In the genomic region with DNA sequence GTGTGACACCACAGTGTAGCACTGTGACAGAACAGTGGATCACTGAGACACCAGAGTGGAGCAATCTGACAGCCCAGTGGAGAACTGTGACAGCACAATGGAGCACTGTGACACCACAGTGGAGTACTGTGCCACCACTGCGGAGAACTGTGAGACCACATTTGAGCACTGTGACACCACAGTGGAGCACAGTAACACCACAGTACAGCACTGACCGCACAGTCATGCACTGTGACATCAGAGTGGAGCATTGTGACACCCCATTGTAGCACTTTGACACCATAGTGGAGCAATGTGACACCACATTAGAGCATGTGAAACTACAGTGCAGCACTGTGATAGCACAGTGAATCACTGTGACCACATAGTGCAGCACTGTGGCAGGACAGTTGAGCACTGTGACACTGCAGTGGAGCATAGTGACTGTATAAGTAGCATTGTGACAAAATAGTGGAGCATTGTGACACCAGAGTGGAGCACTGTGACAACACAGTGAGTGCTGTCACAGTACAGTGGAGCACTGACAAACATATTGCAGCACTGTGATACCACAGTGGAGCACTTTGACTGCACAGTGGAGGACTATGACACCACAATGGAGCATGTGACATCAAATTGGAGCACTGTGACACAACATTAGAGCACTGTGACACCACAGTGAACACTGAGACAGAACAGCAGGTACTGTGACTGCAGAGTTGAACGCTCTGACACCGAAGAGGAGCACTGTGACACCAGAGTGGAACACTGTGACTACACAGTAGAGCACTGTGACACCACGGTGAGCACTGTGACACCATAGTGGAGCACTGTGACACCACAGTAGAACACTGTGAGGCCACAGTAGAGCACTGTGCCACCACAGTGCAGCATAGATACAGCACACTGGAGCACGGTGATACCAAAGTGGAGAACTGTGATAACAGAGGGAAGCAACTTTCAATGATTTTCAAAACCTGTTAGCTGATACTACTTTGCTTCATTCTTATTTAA, we compare ENCODE assay signal across 8 mouse cellular contexts.
A peak's percentile ranks its signal among the peaks of the same experiment; 100 is the strongest.
DNase-seq lines count a peak whose midpoint lies in the region; ATAC-seq lines count a peak whose summit lies in the region.

No protein-coding gene starts in this region.

- H3K9me3 ChIP-seq in forebrain, embryonic 13.5 days (replicated peaks): peaks cover 87% of the 10 kb centered on the region
- peaks cover 65% of the 10 kb centered on the region for H3K9me3 ChIP-seq in forebrain, embryonic 16.5 days (ENCODE audit: control insufficient read depth, low read length)
- H3K9me3 ChIP-seq in embryonic facial prominence, embryonic 14.5 days (ENCODE audit: control insufficient read depth, low read length): peaks cover 82% of the 10 kb centered on the region
- H3K9me3 ChIP-seq in liver, embryonic 15.5 days (replicated peaks): peaks cover 39% of the 10 kb centered on the region

- no peak overlapping the region for H3K4me3 ChIP-seq in forebrain, embryonic 13.5 days
- no peak overlapping the region for H3K4me3 ChIP-seq in forebrain, embryonic 16.5 days (replicated peaks; ENCODE audit: low read length)
- no peak overlapping the region for H3K4me3 ChIP-seq in embryonic facial prominence, embryonic 14.5 days (ENCODE audit: low read depth, low read length)
- H3K4me3 ChIP-seq in liver, embryonic 15.5 days (replicated peaks): no peak overlapping the region

- H3K27me3 ChIP-seq in forebrain, embryonic 13.5 days: no peaks in the 10 kb centered on the region
- H3K27me3 ChIP-seq in forebrain, embryonic 16.5 days (replicated peaks; ENCODE audit: control insufficient read depth, insufficient read depth, low read length): no peaks in the 10 kb centered on the region
- no peaks in the 10 kb centered on the region for H3K27me3 ChIP-seq in embryonic facial prominence, embryonic 14.5 days (replicated peaks; ENCODE audit: control insufficient read depth, insufficient read depth, low read length)
- H3K27me3 ChIP-seq in liver, embryonic 15.5 days: no peaks in the 10 kb centered on the region

- H3K27ac ChIP-seq in forebrain, embryonic 13.5 days: no peak overlapping the region
- no peak overlapping the region for H3K27ac ChIP-seq in forebrain, embryonic 16.5 days (ENCODE audit: low read length)
- no peak overlapping the region for H3K27ac ChIP-seq in embryonic facial prominence, embryonic 14.5 days (replicated peaks; ENCODE audit: low read depth, low read length)
- no peak overlapping the region for H3K27ac ChIP-seq in liver, embryonic 15.5 days (replicated peaks)

- 0 out of 2 replicates have a peak, but pooled peaks have one; percentile 9 for ATAC-seq in forebrain, embryonic 13.5 days
- ATAC-seq in forebrain, embryonic 16.5 days: no peak
- no peak for ATAC-seq in embryonic facial prominence, embryonic 14.5 days (ENCODE audit: low read depth)
- peak; percentile 5; the same call in 1 of the 2 replicates for ATAC-seq in liver, embryonic 15.5 days (ENCODE audit: insufficient read depth)

- 55% methylated on average over 6 of the region's 6 CpGs for WGBS in forebrain, embryonic 13.5 days
- WGBS in forebrain, embryonic 16.5 days: 62% methylated on average over 6 of the region's 6 CpGs
- 64% methylated on average over 6 of the region's 6 CpGs for WGBS in embryonic facial prominence, embryonic 14.5 days
- WGBS in liver, embryonic 15.5 days (ENCODE audit: insufficient replicate concordance): 46% methylated on average over 6 of the region's 6 CpGs

- no peaks in the 10 kb centered on the region for H3K4me1 ChIP-seq in forebrain, embryonic 13.5 days
- H3K4me1 ChIP-seq in forebrain, embryonic 16.5 days (replicated peaks; ENCODE audit: control insufficient read depth, insufficient read depth, low read length): no peaks in the 10 kb centered on the region
- H3K4me1 ChIP-seq in embryonic facial prominence, embryonic 14.5 days (ENCODE audit: control insufficient read depth, insufficient read depth, low read length): no peaks in the 10 kb centered on the region
- H3K4me1 ChIP-seq in liver, embryonic 15.5 days (replicated peaks): no peaks in the 10 kb centered on the region

- H3K36me3 ChIP-seq in forebrain, embryonic 13.5 days (ENCODE audit: poor library complexity, severe bottlenecking): no peaks in the 10 kb centered on the region
- no peaks in the 10 kb centered on the region for H3K36me3 ChIP-seq in forebrain, embryonic 16.5 days (ENCODE audit: control insufficient read depth, insufficient read depth)
- H3K36me3 ChIP-seq in embryonic facial prominence, embryonic 14.5 days (ENCODE audit: control insufficient read depth, insufficient read depth, low read length): no peaks in the 10 kb centered on the region
- no peaks in the 10 kb centered on the region for H3K36me3 ChIP-seq in liver, embryonic 15.5 days (replicated peaks)

- no peak overlapping the region for H3K9ac ChIP-seq in forebrain, embryonic 13.5 days
- no peak overlapping the region for H3K9ac ChIP-seq in forebrain, embryonic 16.5 days (replicated peaks; ENCODE audit: low read depth, low read length)
- no peak overlapping the region for H3K9ac ChIP-seq in embryonic facial prominence, embryonic 14.5 days (ENCODE audit: low read depth, low read length)
- no peak overlapping the region for H3K9ac ChIP-seq in liver, embryonic 15.5 days

- no peak overlapping the region for H3K4me2 ChIP-seq in forebrain, embryonic 13.5 days
- H3K4me2 ChIP-seq in forebrain, embryonic 16.5 days (ENCODE audit: low read length): no peak overlapping the region
- H3K4me2 ChIP-seq in embryonic facial prominence, embryonic 14.5 days (ENCODE audit: low read depth, low read length): no peak overlapping the region
- no peak overlapping the region for H3K4me2 ChIP-seq in liver, embryonic 15.5 days

- DNase-seq in 3134 (ENCODE audit: extremely low read depth, insufficient read length, low spot score): peak; percentile 19
- DNase-seq in embryonic facial prominence, embryonic 14.5 days (ENCODE audit: low spot score): peak; percentile 0
- peak; percentile 3 for DNase-seq in urinary bladder, postnatal 25 days (ENCODE audit: low spot score)
- no peak for DNase-seq in ovary, adult 18-20 months (ENCODE audit: low spot score)
- no peak for DNase-seq in cerebellum, adult 18-20 months

Comparison
In these comparisons a context has a peak if more than half of its experiments do, and no peak if none do; other contexts are left out.
1. ATAC-seq: peak in forebrain, embryonic 13.5 days (single experiment) and liver, embryonic 15.5 days (single experiment); none in forebrain, embryonic 16.5 days (single experiment) and embryonic facial prominence, embryonic 14.5 days (single experiment).
2. DNase-seq: peak in 3134 (single experiment), embryonic facial prominence, embryonic 14.5 days (single experiment) and urinary bladder, postnatal 25 days (single experiment); none in ovary, adult 18-20 months (single experiment) and cerebellum, adult 18-20 months (0 of 2).